Mouse (Mus musculus) embryonic facial prominence, embryonic 12.5 days (tissue): ENCODE data around the gene Prpf40b. TPM values are rescaled to one million over a fixed set of nuclear protein-coding genes. Genes with fewer than 3 reads are reported as not detected.

ENCODE experiments used
- ATAC-seq: fragments of 200-750 bp; cut with Nextera tagmentation; 2 replicates; pipeline ENCODE4 v1.8.0; 2017; ENCODE audit not compliant: insufficient number of reproducible peaks, insufficient read depth, low FRiP score, low TSS enrichment
- H3K27ac ChIP-seq: fragments of 300-500 bp; sonication (generic); 2 replicates; pipeline ENCODE4 v1.5.1; 2016; ENCODE audit warnings: mild to moderate bottlenecking
- H3K27me3 ChIP-seq: fragments of 300-500 bp; sonication (generic); 2 replicates; pipeline ENCODE4 v1.6.1; 2016; ENCODE audit warnings: mild to moderate bottlenecking, moderate library complexity
- H3K36me3 ChIP-seq: fragments of 300-500 bp; sonication (generic); 2 replicates; pipeline ENCODE4 v1.6.1; 2016; ENCODE audit warnings: mild to moderate bottlenecking
- H3K4me1 ChIP-seq: fragments of 300-500 bp; sonication (generic); 2 replicates; pipeline ENCODE4 v1.6.1; 2016
- H3K4me2 ChIP-seq: fragments of 300-500 bp; sonication (generic); replicated peaks from 2 replicates; pipeline ENCODE4 v1.6.1; 2016; ENCODE audit warnings: mild to moderate bottlenecking, moderate library complexity
- H3K4me3 ChIP-seq: fragments of 300-500 bp; sonication (generic); 2 replicates; pipeline ENCODE4 v1.5.1; 2016; ENCODE audit warnings: mild to moderate bottlenecking
- H3K9ac ChIP-seq: fragments of 300-500 bp; sonication (generic); 2 replicates; pipeline ENCODE4 v1.6.1; 2016; ENCODE audit warnings: mild to moderate bottlenecking, moderate library complexity
- H3K9me3 ChIP-seq: fragments of 300-500 bp; sonication (generic); 2 replicates; pipeline ENCODE4 v1.6.1; 2016; ENCODE audit warnings: mild to moderate bottlenecking, moderate library complexity
- WGBS: fragments of 180-500 bp; shearing (Covaris S2); methylation state at CpG from one replicate; pipeline ENCODE4 v1.1.7; 2016; 5-methylcytosine and 5-hydroxymethylcytosine counted together
- polyA plus RNA-seq: library from polyadenylated mRNA; unstranded; fragments of >200 nt; fragmentation: Nextera tagmentation; extraction: Ambion mirVana; gene quantifications from 2 replicates; pipeline ENCODE4 v1.2.1, GENCODE M21; 2016

Gene Prpf40b
- polyA plus RNA-seq, 1 experiment from 2014 or later = 79.5 TPM

DNA sequence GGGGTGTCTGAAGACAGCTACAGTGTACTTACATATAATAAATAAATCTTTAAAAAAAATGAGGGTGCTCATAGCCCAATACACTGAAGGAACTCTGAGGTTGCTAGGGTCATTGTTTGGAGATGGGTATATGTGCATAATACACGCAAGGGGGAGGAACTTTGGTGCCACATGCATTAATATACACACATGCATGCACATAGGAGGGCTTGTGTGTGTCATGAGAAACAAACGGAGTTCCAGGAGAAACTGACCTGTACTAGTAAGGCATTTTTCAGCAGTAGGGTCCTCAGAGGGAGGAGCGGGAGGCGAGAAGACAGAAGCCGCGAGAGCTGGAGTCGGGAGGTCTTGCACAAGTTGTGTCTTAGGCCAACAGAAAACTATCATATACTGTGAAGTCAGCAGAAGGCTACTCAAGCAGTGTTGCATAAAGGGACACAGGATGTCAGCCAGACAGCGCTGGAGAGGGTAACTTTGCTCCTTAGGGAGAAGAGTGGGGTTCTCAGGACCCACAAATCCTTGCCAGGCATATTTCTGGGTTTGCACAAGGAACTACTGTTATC is 35.6 kb upstream of the Prpf40b start:
- 0 out of 2 replicates have a peak overlapping the region, but pooled peaks have one; percentile 24 for H3K4me2 ChIP-seq
- no peaks in the 10 kb centered on the region for H3K9me3 ChIP-seq
- H3K36me3 ChIP-seq = no peaks in the 10 kb centered on the region
- H3K27me3 ChIP-seq = no peaks in the 10 kb centered on the region
- 0 out of 2 replicates have a peak overlapping the region, but pooled peaks have one; percentile 0 for H3K27ac ChIP-seq
- peaks cover 3% of the 10 kb centered on the region; the same call in 1 of the 2 replicates for H3K4me1 ChIP-seq
- no peak overlapping the region for H3K4me3 ChIP-seq
- peak; percentile 26; the same call in 1 of the 2 replicates for ATAC-seq
- 66% methylated on average over 8 of the region's 8 CpGs for WGBS
- no peak overlapping the region for H3K9ac ChIP-seq

DNA sequence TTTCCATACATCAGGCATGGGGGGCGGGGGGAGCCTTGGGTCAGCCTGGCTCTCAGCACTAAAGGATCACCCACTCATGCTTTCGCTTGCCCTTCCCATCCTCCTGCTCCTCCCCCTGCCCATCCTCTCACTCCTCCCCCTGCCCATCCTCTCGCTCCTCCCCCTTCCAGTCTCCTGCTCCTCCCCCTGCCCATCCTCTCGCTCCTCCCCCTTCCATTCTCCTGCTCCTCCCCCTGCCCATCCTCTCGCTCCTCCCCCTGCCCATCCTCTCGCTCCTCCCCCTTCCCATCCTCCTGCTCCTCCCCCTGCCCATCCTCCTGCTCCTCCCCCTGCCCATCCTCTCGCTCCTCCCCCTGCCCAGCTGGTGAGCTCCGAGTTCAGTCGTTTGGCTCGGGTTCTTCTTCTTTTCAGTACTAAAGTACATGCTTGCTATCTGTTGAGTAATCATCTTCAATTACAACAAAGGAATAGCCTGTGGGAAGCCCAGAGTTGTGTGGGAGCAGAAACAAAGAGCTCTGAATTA is 35.1 kb upstream of the Prpf40b start:
- 0 out of 2 replicates have a peak, but pooled peaks have one; percentile 28 for ATAC-seq
- Histone ChIP-seq H3K9me3 (no peaks in the 10 kb centered on the region), H3K4me2 (peak overlapping the region; percentile 36), H3K27me3 (no peaks in the 10 kb centered on the region), H3K36me3 (no peaks in the 10 kb centered on the region), H3K9ac (no peak overlapping the region), H3K4me3 (no peak overlapping the region), H3K4me1 (peaks cover 3% of the 10 kb centered on the region; the same call in 1 of the 2 replicates), H3K27ac (0 out of 2 replicates have a peak overlapping the region, but pooled peaks have one; percentile 0)
- under 1% methylated on average over 6 of the region's 10 CpGs for WGBS

DNA sequence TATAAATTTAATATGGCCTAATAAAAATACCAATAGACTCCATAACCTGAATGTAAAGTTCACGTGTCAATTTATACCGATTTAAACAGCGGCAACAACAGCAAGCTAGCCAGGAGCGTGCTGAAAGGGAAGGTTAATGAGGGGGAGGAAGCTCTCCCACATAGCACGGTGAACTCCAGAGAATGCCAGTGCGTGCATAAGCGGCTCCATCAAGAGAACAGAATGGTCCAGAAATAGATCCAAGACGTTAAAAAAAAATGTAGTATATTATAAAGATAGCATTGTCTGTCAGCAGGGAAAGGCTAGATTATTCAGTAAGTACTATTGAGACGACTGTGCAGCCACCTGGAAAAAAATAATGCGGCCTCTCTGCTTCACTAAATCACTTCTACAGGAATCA is 32.2 kb upstream of the Prpf40b start:
- Histone ChIP-seq H3K4me1 (no peaks in the 10 kb centered on the region), H3K27ac (no peak overlapping the region), H3K36me3 (no peaks in the 10 kb centered on the region), H3K4me3 (no peak overlapping the region), H3K9me3 (no peaks in the 10 kb centered on the region), H3K4me2 (no peak overlapping the region), H3K9ac (no peak overlapping the region), H3K27me3 (no peaks in the 10 kb centered on the region)
- no peak for ATAC-seq
- 71% methylated on average over 10 of the region's 10 CpGs for WGBS

DNA sequence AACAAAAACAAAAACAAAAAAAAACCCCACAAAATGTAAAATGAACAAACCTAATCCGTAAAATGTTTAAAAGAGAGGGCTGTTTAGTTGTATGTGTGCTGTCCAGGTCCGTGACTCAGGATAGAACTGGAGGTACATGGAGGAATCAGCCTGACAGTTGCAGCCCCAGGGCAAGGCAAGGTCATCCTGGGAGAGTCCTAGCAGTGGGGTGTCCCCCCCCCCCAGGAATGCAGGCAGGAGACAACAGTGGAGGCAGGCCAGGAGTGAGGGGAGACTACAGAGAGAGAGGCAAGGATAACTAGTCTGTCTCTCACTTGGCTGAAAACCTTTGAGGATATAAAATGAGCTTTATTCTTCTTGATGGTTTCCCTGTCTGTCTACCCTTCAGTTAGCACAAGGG is 30.5 kb upstream of the Prpf40b start:
- Histone ChIP-seq H3K36me3 (no peaks in the 10 kb centered on the region), H3K9ac (no peak overlapping the region), H3K27ac (no peak overlapping the region), H3K27me3 (no peaks in the 10 kb centered on the region), H3K4me3 (no peak overlapping the region), H3K4me2 (no peak overlapping the region), H3K9me3 (no peaks in the 10 kb centered on the region), H3K4me1 (no peaks in the 10 kb centered on the region)
- ATAC-seq = no peak
- WGBS = 62% methylated on average over 2 of the region's 2 CpGs

DNA sequence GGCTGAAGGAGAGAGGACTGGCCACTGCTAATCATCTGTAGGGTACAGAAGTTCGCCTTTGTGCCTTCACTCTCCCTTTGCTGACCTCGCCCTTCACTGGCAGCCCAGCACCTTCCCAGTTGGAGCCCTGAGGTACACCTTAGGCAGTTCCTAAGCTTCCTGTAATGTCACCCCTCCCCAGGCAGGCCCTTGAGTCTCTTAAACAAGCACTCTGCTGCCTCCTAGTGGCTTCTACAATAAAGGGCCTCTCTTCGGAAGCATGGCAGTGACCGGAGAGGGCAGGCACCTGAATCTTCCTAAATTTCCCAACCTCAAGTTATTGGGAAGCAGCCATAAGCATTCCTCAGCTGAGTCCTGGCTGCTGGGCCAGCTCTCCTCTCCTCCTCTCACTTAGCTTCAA is 29.2 kb upstream of the Prpf40b start:
- H3K27me3 ChIP-seq = no peaks in the 10 kb centered on the region
- no peak overlapping the region for H3K4me3 ChIP-seq

DNA sequence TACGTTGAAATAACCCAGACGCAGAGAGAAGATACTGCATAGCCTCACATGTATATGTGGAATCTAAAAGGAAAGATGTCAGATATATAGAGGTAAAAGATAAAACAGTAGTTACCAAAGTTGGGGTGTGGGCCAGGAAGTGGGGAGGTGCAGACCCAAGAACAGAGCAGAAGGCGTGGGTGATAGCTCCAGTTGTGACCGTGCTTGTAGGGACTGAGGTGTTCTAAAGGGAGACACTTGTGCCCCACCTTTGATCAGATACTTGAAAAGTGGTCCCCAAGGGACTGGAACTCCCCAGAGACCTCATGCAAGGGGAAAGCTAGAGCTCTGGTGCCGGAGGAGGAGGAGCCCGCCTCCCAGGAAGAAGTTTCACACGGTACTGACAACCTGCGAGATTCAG is 18.8 kb upstream of the Prpf40b start:
- H3K4me3 ChIP-seq = no peak overlapping the region
- H3K4me1 ChIP-seq = peaks cover 4% of the 10 kb centered on the region; the same call in 1 of the 2 replicates
- H3K27me3 ChIP-seq = no peaks in the 10 kb centered on the region
- no peaks in the 10 kb centered on the region for H3K9me3 ChIP-seq
- 86% methylated on average over 8 of the region's 8 CpGs for WGBS
- no peak overlapping the region for H3K27ac ChIP-seq
- ATAC-seq = no peak
- no peak overlapping the region for H3K4me2 ChIP-seq
- no peak overlapping the region for H3K9ac ChIP-seq
- H3K36me3 ChIP-seq = no peaks in the 10 kb centered on the region

More for the DNA sequence above, 29.2 kb upstream of the Prpf40b start:
- Histone ChIP-seq H3K27ac (no peak overlapping the region), H3K4me2 (no peak overlapping the region), H3K9ac (no peak overlapping the region), H3K36me3 (no peaks in the 10 kb centered on the region), H3K9me3 (no peaks in the 10 kb centered on the region), H3K4me1 (no peaks in the 10 kb centered on the region)
- no peak for ATAC-seq
- 11% methylated on average over 4 of the region's 4 CpGs for WGBS

DNA sequence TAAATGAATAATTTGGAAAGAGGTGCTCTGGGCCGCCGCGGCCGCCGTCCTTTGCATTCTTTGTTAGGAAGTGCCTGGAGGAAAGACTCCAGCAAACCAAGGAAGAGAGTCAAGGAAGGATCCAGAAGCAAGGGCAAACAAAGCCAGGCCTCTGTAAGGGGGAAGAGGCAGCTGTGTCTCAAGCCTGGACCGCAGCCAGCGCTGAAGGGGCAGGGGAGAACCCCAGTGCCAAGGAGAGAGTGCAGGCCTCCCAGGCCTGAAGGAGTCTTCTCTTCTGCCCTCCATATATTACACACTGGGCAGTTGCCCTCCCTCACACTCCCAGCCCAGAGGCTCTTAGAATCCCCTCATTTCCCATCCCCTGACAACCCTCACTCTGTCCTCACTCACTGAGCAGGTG is 16.6 kb upstream of the Prpf40b start:
- no peaks in the 10 kb centered on the region for H3K36me3 ChIP-seq
- H3K9ac ChIP-seq = no peak overlapping the region
- no peaks in the 10 kb centered on the region for H3K27me3 ChIP-seq
- no peak overlapping the region for H3K27ac ChIP-seq
- H3K9me3 ChIP-seq = no peaks in the 10 kb centered on the region
- no peak for ATAC-seq
- no peak overlapping the region for H3K4me3 ChIP-seq
- WGBS = 89% methylated on average over 7 of the region's 7 CpGs
- no peak overlapping the region for H3K4me2 ChIP-seq
- H3K4me1 ChIP-seq = no peaks in the 10 kb centered on the region

DNA sequence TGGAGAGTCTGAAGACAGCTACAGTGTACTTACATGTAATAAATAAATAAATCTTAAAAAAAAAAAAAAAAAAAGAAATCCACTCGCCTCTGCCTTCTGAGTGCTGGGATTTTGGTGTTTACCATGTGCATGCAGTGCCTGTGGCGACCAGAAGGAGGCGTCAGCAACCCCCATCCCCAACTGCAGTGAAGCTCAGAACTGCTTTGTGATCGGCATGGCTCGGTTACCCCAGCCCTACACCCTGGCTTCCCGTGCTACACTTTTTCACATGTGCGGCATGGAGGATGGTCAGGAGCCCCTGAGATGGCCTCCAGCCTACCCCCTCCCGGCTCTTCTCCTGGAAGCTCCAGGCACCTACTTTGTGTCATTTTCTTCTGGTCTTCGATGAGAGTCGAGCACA is 11.4 kb upstream of the Prpf40b start:
- no peaks in the 10 kb centered on the region for H3K36me3 ChIP-seq
- H3K4me1 ChIP-seq = no peaks in the 10 kb centered on the region
- H3K9ac ChIP-seq = no peak overlapping the region
- no peak overlapping the region for H3K27ac ChIP-seq
- H3K9me3 ChIP-seq = no peaks in the 10 kb centered on the region
- 66% methylated on average over 10 of the region's 10 CpGs for WGBS
- no peak for ATAC-seq
- H3K27me3 ChIP-seq = no peaks in the 10 kb centered on the region
- no peak overlapping the region for H3K4me3 ChIP-seq
- no peak overlapping the region for H3K4me2 ChIP-seq

DNA sequence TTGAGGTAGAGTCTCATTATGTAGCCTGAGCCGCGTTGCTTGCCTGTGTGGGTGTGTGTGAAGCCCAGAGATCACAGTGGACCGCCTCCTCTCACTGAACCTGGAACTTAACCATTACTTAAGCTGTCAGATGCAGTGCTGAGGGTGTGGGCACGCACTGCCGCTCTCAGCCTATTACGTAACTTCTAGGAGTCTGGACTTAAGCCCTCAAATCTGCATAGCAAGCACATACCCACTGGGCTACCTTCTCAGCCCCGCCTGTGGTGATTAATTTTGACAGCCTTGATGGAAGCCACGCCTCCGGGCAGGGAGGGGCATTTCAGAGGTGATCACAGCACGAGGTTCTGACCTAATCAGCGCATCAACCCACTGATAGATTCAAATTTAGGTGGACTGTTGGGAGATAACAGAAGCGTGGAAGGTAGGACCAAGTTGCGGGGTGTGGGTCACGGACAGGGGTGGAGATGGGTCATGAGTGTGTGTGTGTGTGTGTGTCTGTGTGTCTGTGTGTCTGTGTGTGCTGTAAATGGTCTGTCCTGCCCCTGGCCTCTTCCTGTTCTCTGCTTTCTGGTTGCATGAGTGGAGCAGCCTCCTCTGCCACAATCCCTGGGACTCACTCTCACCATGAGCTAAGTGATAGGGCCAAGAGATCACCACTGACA is 10.2 kb upstream of the Prpf40b start:
- Histone ChIP-seq H3K27me3 (no peaks in the 10 kb centered on the region), H3K4me3 (no peak overlapping the region), H3K36me3 (no peaks in the 10 kb centered on the region), H3K9ac (no peak overlapping the region), H3K9me3 (no peaks in the 10 kb centered on the region), H3K4me2 (no peak overlapping the region), H3K27ac (no peak overlapping the region), H3K4me1 (no peaks in the 10 kb centered on the region)
- ATAC-seq = no peak; the same call in 1 of the 2 replicates
- 48% methylated on average over 14 of the region's 14 CpGs for WGBS

DNA sequence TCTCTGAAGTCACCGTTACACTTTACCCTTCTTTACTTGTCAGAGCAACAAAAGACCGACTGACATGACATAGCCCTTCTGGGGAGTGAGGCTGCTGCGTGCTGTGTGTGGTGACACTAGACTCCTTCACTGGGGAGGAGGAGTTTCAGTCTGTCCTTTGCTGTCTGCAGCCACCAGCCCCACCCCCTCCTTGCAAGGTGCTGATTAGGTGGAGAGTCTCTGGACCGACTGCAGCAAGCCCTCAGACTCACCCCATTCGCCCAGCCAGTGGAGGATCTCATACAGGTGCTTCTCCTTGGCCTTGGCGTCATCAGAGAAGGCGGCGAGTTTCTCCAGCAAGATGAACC is 9.7 kb upstream of the Prpf40b start:
- Histone ChIP-seq H3K27me3 (no peaks in the 10 kb centered on the region), H3K4me2 (no peak overlapping the region), H3K36me3 (no peaks in the 10 kb centered on the region), H3K4me3 (no peak overlapping the region), H3K27ac (no peak overlapping the region), H3K9me3 (no peaks in the 10 kb centered on the region), H3K9ac (no peak overlapping the region), H3K4me1 (no peaks in the 10 kb centered on the region)
- WGBS = 44% methylated on average over 8 of the region's 8 CpGs
- no peak for ATAC-seq

DNA sequence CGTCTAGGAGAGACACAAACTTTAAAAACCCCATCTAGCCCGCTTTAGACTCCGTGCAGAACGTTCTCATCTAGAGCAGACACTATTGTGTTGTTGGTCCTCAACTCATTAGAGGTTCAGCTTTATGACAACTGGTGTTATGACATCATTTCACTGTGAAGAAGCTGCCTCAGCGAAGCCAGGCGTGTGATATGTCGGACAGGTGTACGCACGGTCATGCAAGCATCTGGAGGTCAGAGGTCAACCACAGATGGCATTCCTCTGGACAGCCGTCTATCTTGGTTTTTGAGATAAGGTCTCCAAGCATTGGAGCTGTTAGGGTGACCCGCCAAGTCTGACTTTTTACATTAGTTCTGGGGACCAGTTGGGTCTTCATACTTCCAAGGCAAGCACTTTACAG is 4.3 kb upstream of the Prpf40b start:
- Histone ChIP-seq H3K27ac (no peak overlapping the region), H3K4me2 (no peak overlapping the region), H3K4me3 (no peak overlapping the region), H3K4me1 (peaks cover 10% of the 10 kb centered on the region), H3K36me3 (no peaks in the 10 kb centered on the region), H3K27me3 (no peaks in the 10 kb centered on the region), H3K9me3 (no peaks in the 10 kb centered on the region), H3K9ac (no peak overlapping the region)
- 85% methylated on average over 11 of the region's 11 CpGs for WGBS
- no peak for ATAC-seq

DNA sequence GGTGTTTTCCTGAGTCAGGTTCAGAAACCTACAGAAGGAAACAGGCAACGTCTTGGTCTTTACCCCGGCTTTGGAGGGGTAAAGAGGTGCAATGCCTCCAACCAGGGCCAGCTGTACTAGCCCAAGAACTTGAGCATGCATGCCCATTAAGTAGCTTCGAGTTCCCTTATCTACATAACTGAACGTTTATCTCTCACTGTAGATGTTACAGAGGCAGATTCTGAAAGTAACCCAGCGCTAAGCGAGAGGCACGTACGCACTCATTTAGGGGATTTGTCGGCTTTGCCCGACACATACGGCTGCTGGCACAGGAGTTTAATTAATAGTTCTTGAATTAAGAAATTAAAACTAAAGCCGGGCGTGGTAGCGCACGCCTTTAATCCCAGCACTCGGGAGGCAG is 600 bp upstream of the Prpf40b start:
- Histone ChIP-seq H3K36me3 (no peaks in the 10 kb centered on the region), H3K9ac (peak overlapping the region; percentile 74), H3K4me3 (peak overlapping the region; percentile 66), H3K27me3 (no peaks in the 10 kb centered on the region), H3K4me1 (peaks cover 18% of the 10 kb centered on the region), H3K9me3 (no peaks in the 10 kb centered on the region), H3K4me2 (peak overlapping the region; percentile 72), H3K27ac (peak overlapping the region; percentile 93; the same call in 1 of the 2 replicates)
- ATAC-seq = no peak
- WGBS = 33% methylated on average over 16 of the region's 16 CpGs
